ENCODE assay signal across 15 mouse cellular contexts in genomic region chr2:148409821-148410220, GRCm38 (mm10). TPM values are rescaled to one million over a fixed set of nuclear protein-coding genes. Genes with fewer than 3 reads are reported as not detected.
"Had no signal": no experiment of that assay in that cellular context is flagged by ENCODE, and none has a peak within 500 bp of the region (broad histone marks: within the 10 kb centered on the region; RNA-seq: fewer than 3 reads in every experiment).

No protein-coding gene starts in this region.

- H3K4me3 ChIP-seq: embryonic facial prominence, embryonic 10.5 days; embryonic facial prominence, embryonic 12.5 days; embryonic facial prominence, embryonic 13.5 days; embryonic facial prominence, embryonic 15.5 days; erythroblast, embryonic 14.5 days; forebrain, embryonic 10.5 days; forebrain, embryonic 12.5 days; forebrain, embryonic 13.5 days; forebrain, embryonic 15.5 days; gastrocnemius, adult 2 months had no signal

- H3K36me3 ChIP-seq: embryonic facial prominence, embryonic 10.5 days; embryonic facial prominence, embryonic 12.5 days; embryonic facial prominence, embryonic 13.5 days; embryonic facial prominence, embryonic 15.5 days; forebrain, embryonic 10.5 days; forebrain, embryonic 12.5 days; forebrain, embryonic 15.5 days had no signal

- DNase-seq: cerebellum, adult 8-10 months had no signal

- H3K27ac ChIP-seq: embryonic facial prominence, embryonic 10.5 days; embryonic facial prominence, embryonic 12.5 days; embryonic facial prominence, embryonic 13.5 days; embryonic facial prominence, embryonic 15.5 days; forebrain, embryonic 10.5 days; forebrain, embryonic 12.5 days; forebrain, embryonic 13.5 days; forebrain, embryonic 15.5 days had no signal

- H3K9ac ChIP-seq: embryonic facial prominence, embryonic 12.5 days; embryonic facial prominence, embryonic 13.5 days; embryonic facial prominence, embryonic 15.5 days; forebrain, embryonic 12.5 days; forebrain, embryonic 13.5 days; forebrain, embryonic 15.5 days; forebrain, postnatal 0 days had no signal

- H3K9me3 ChIP-seq: embryonic facial prominence, embryonic 10.5 days; embryonic facial prominence, embryonic 12.5 days; embryonic facial prominence, embryonic 13.5 days; embryonic facial prominence, embryonic 15.5 days; forebrain, embryonic 10.5 days; forebrain, embryonic 12.5 days; forebrain, embryonic 13.5 days; forebrain, embryonic 15.5 days had no signal

RNA-seq across cellular contexts. Expression of gene Thbd, which starts 1.8 kb away (rescaled TPM):
- polyA plus RNA-seq: erythroblast, embryonic 14.5 days had no signal

RNA-seq across cellular contexts. Expression of gene Sstr4, which starts 14.7 kb away (rescaled TPM):
- total RNA-seq: common myeloid progenitor, adult 5-6 weeks; gastrocnemius, adult 18-20 months; granulocyte monocyte progenitor cell, adult 5-6 weeks had no signal
- polyA plus RNA-seq: erythroblast, embryonic 14.5 days had no signal
